21 mouse cellular contexts compared by ENCODE assay signal in the genomic region with DNA sequence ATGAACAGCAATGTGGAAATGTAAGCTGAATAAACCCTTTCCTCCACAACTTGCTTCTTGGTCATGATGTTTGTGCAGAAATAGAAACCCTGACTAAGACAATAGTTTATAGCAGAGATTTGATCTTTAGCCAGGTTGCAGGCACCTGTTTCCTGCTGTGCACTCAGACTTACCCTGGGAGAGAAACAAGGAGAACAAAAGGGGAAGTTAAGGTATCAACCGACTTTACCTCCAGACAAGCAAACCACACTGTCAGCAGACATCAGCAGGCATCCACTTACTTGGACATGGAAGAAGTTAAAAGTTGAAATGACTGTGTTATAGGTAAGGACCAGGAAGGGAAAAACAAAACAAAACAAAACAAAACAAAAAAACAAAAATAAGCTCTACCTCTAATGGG.
"Had no signal": no experiment of that assay in that cellular context is flagged by ENCODE, and none has a peak within 500 bp of the region (broad histone marks: within the 10 kb centered on the region; RNA-seq: fewer than 3 reads in every experiment).

No protein-coding gene starts in this region.

- ATAC-seq: hindbrain, embryonic 16.5 days; hindbrain, postnatal 0 days; inflammation-experienced regulatory T-cells, adult 6 months; intestine, embryonic 15.5 days; intestine, embryonic 16.5 days; intestine, postnatal 0 days had no signal

- DNase-seq: heart, postnatal 10 days; heart, postnatal 14 days; heart, postnatal 36 days; heart, postnatal 4 days; kidney, adult 11 months; kidney, adult 18-20 months; kidney, adult 2 months; kidney, adult 8-10 months; kidney, adult 9 months; kidney, postnatal 10 days; kidney, postnatal 14 days; kidney, postnatal 25 days; kidney, postnatal 36 days; kidney, postnatal 4 days; layer of hippocampus, adult 9-11 months had no signal
